Mouse (Mus musculus) embryonic facial prominence, embryonic 12.5 days (tissue): ENCODE measurements around the gene Gys1. TPM values are rescaled to one million over a fixed set of nuclear protein-coding genes. Genes with fewer than 3 reads are reported as not detected.
A peak's percentile ranks its signal among the peaks of the same experiment; 100 is the strongest.

Experiments
- ATAC-seq: fragments of 200-750 bp; cut with Nextera tagmentation; 2 replicates; pipeline ENCODE4 v1.8.0; 2017; ENCODE audit not compliant: insufficient number of reproducible peaks, insufficient read depth, low FRiP score, low TSS enrichment
- H3K27ac ChIP-seq: fragments of 300-500 bp; sonication (generic); 2 replicates; pipeline ENCODE4 v1.5.1; 2016; ENCODE audit warnings: mild to moderate bottlenecking
- H3K27me3 ChIP-seq: fragments of 300-500 bp; sonication (generic); 2 replicates; pipeline ENCODE4 v1.6.1; 2016; ENCODE audit warnings: mild to moderate bottlenecking, moderate library complexity
- H3K36me3 ChIP-seq: fragments of 300-500 bp; sonication (generic); 2 replicates; pipeline ENCODE4 v1.6.1; 2016; ENCODE audit warnings: mild to moderate bottlenecking
- H3K4me1 ChIP-seq: fragments of 300-500 bp; sonication (generic); 2 replicates; pipeline ENCODE4 v1.6.1; 2016
- H3K4me2 ChIP-seq: fragments of 300-500 bp; sonication (generic); replicated peaks from 2 replicates; pipeline ENCODE4 v1.6.1; 2016; ENCODE audit warnings: mild to moderate bottlenecking, moderate library complexity
- H3K4me3 ChIP-seq: fragments of 300-500 bp; sonication (generic); 2 replicates; pipeline ENCODE4 v1.5.1; 2016; ENCODE audit warnings: mild to moderate bottlenecking
- H3K9ac ChIP-seq: fragments of 300-500 bp; sonication (generic); 2 replicates; pipeline ENCODE4 v1.6.1; 2016; ENCODE audit warnings: mild to moderate bottlenecking, moderate library complexity
- H3K9me3 ChIP-seq: fragments of 300-500 bp; sonication (generic); 2 replicates; pipeline ENCODE4 v1.6.1; 2016; ENCODE audit warnings: mild to moderate bottlenecking, moderate library complexity
- WGBS: fragments of 180-500 bp; shearing (Covaris S2); methylation state at CpG from one replicate; pipeline ENCODE4 v1.1.7; 2016; 5-methylcytosine and 5-hydroxymethylcytosine counted together
- polyA plus RNA-seq: library from polyadenylated mRNA; unstranded; fragments of >200 nt; fragmentation: Nextera tagmentation; extraction: Ambion mirVana; gene quantifications from 2 replicates; pipeline ENCODE4 v1.2.1, GENCODE M21; 2016

The Gys1 gene
- polyA plus RNA-seq, 1 experiment from 2014 or later, result 43.2 TPM

DNA sequence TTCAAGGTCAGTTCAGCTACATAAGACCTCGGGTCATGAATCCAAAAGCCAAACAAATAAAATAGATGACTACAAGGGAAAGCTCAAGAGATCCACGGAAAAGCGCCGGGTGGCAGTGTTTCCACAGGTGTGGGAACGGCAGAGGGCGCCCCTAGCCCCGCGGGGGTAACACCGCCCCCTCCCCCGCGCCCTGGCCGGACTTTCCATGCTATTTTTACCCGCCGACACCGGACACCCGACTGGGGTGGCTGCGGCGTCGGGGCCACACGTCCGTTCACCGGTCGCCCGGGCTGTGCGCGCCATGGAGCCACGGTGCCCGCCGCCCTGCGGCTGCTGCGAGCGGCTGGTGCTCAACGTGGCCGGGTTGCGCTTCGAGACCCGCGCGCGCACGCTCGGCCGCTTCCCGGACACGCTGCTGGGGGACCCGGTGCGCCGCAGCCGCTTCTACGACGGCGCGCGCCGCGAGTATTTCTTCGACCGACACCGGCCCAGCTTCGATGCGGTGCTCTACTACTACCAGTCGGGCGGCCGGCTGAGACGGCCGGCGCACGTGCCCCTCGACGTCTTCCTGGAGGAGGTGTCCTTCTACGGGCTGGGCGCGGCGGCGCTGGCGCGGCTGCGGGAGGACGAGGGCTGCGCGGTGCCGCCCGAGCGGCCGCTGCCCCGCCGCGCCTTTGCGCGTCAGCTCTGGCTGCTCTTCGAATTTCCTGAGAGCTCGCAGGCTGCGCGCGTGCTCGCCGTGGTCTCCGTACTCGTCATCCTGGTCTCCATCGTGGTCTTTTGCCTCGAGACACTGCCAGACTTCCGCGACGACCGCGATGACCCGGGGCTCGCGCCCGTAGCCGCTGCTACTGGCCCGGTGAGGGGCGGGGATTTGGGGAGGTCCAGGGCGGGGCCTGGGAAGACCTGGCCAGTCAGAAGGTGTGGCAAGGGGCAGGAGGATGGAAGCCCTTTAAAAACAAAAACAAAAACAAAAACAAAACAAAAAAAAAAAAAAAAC lies 28.2 kb upstream of the Gys1 start:
- H3K9me3 ChIP-seq, result no peaks in the 10 kb centered on the region
- H3K4me1 ChIP-seq, result 0 out of 2 replicates have a peak, but pooled peaks cover 4% of the 10 kb centered on the region
- no peaks in the 10 kb centered on the region for H3K36me3 ChIP-seq
- peak overlapping the region; percentile 33 for H3K9ac ChIP-seq
- peak overlapping the region; percentile 40 for H3K4me3 ChIP-seq
- no peak overlapping the region for H3K27ac ChIP-seq
- peak overlapping the region; percentile 63 for H3K4me2 ChIP-seq
- WGBS, result 2% methylated on average over 113 of the region's 114 CpGs
- ATAC-seq, result no peak
- H3K27me3 ChIP-seq, result peaks cover 66% of the 10 kb centered on the region

DNA sequence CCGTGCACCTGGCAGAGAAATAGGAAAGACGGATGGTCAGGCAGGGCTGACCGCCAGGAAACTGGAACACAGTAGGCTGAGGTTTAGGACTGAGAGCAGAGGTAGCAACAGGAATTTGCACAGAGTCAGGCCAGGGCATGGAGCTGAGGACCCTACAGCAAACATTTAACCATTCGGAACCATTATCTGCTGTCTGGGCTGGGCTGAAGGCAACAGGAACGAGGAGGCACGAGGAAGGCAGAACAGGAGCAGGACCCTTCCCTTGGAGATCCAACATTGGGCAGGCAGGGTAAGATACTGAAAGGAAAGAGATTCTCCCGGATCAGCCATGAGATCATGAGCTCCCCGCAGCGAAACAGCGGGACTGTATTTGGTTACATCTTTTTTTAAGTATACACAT lies 26.8 kb upstream of the Gys1 start:
- Histone ChIP-seq H3K9me3 (no peaks in the 10 kb centered on the region), H3K36me3 (no peaks in the 10 kb centered on the region), H3K4me3 (no peak overlapping the region), H3K27me3 (peaks cover 77% of the 10 kb centered on the region), H3K4me2 (no peak overlapping the region), H3K27ac (no peak overlapping the region), H3K4me1 (0 out of 2 replicates have a peak, but pooled peaks cover 4% of the 10 kb centered on the region), H3K9ac (no peak overlapping the region)
- no peak for ATAC-seq
- 82% methylated on average over 10 of the region's 10 CpGs for WGBS

DNA sequence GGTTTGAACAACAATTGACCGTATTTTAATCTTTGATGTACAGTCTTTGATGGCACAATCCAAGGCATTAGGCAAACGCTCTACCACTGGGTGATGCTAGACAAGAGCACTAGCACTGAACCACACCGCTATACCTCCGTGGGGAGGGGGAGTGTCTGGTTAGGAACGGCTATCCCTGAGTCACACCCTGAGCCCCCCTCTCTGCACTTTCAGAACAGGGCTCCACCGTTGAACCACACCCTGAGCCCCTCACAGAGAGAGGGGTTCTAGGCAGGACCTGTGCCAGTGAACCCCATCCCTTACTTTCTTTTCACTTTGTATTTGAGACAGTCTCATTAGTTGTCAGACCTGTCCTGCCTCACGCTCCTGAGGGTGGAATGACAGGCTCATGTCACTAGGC lies 26.3 kb upstream of the Gys1 start:
- no peak for ATAC-seq
- 71% methylated on average over 7 of the region's 7 CpGs for WGBS

DNA sequence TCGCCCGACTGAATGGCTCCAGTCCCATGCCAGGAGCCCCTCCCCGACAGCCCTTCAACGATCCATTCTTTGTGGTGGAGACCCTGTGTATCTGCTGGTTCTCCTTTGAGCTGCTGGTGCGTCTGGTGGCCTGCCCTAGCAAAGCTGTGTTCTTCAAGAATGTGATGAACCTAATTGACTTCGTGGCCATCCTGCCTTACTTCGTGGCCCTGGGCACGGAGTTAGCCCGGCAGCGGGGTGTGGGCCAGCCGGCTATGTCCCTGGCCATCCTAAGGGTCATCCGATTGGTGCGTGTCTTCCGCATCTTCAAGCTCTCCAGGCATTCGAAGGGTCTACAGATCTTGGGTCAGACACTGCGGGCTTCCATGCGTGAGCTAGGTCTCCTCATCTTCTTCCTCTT lies 25.7 kb upstream of the Gys1 start:
- Histone ChIP-seq H3K9me3 (no peaks in the 10 kb centered on the region), H3K27me3 (peaks cover 88% of the 10 kb centered on the region), H3K4me3 (no peak overlapping the region), H3K27ac (no peak overlapping the region), H3K4me2 (no peak overlapping the region), H3K36me3 (no peaks in the 10 kb centered on the region), H3K9ac (no peak overlapping the region), H3K4me1 (peaks cover 15% of the 10 kb centered on the region)
- 87% methylated on average over 17 of the region's 17 CpGs for WGBS
- no peak for ATAC-seq

More for the DNA sequence above, 26.3 kb upstream of the Gys1 start:
- Histone ChIP-seq H3K36me3 (no peaks in the 10 kb centered on the region), H3K4me3 (no peak overlapping the region), H3K9ac (no peak overlapping the region), H3K9me3 (no peaks in the 10 kb centered on the region), H3K27ac (no peak overlapping the region), H3K27me3 (peaks cover 82% of the 10 kb centered on the region), H3K4me2 (no peak overlapping the region), H3K4me1 (peaks cover 9% of the 10 kb centered on the region; the same call in 1 of the 2 replicates)

DNA sequence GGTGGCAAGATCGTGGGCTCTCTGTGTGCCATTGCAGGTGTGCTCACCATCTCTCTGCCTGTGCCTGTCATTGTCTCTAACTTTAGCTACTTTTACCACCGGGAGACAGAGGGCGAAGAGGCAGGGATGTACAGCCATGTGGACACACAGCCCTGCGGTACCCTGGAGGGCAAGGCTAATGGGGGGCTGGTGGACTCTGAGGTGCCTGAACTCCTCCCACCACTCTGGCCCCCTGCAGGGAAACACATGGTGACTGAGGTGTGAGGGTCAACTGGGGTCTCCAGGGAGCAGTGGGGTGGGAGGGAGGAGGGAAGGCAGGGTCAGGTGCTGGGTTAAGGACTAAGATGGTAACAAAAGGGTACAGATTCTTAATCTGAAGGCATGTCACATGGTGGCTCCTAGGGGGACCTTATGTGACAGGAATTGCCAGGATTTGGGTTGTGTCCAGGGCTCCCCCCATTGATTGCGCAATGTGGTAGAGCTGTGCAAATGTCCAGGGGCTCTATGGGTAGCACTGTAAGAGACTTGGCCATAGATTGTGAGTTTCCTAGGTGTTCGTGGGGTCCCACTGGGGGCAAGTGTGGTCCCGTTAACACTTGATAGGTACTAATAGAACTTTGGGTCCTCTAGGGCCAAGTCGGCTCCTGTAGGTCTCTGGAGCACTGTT lies 25.0 kb upstream of the Gys1 start:
- no peaks in the 10 kb centered on the region for H3K36me3 ChIP-seq
- H3K9me3 ChIP-seq, result no peaks in the 10 kb centered on the region
- H3K27me3 ChIP-seq, result peaks cover 95% of the 10 kb centered on the region
- no peak overlapping the region for H3K4me3 ChIP-seq
- WGBS, result 87% methylated on average over 8 of the region's 8 CpGs
- ATAC-seq, result no peak
- H3K4me2 ChIP-seq, result no peak overlapping the region
- no peak overlapping the region for H3K9ac ChIP-seq
- H3K27ac ChIP-seq, result no peak overlapping the region
- peaks cover 19% of the 10 kb centered on the region for H3K4me1 ChIP-seq

DNA sequence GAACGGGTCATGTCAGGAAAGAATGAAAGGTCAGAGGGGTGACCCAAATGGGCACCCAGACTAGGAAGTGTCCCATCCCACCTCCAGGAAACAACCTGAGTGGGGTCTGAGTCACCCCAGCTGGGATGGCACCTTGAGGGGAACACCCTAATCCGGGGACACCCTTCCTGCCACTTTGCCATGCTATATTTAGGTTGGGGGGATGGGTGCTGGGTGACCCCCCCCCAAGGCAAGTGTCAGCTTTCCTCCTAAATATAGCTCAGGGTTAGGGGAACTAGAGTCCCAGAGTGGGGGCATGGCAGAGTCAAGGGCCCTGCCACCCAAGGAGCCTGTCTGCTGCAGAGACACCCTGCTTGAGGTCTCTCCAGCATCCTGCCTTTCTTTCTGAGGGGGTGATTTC lies 22.2 kb upstream of the Gys1 start:
- H3K27me3 ChIP-seq, result peaks cover 97% of the 10 kb centered on the region
- H3K4me2 ChIP-seq, result no peak overlapping the region
- no peaks in the 10 kb centered on the region for H3K9me3 ChIP-seq
- no peak overlapping the region for H3K4me3 ChIP-seq
- WGBS, result 81% methylated on average over 2 of the region's 2 CpGs
- H3K9ac ChIP-seq, result no peak overlapping the region
- H3K27ac ChIP-seq, result no peak overlapping the region
- H3K36me3 ChIP-seq, result no peaks in the 10 kb centered on the region
- H3K4me1 ChIP-seq, result peaks cover 23% of the 10 kb centered on the region
- no peak for ATAC-seq

DNA sequence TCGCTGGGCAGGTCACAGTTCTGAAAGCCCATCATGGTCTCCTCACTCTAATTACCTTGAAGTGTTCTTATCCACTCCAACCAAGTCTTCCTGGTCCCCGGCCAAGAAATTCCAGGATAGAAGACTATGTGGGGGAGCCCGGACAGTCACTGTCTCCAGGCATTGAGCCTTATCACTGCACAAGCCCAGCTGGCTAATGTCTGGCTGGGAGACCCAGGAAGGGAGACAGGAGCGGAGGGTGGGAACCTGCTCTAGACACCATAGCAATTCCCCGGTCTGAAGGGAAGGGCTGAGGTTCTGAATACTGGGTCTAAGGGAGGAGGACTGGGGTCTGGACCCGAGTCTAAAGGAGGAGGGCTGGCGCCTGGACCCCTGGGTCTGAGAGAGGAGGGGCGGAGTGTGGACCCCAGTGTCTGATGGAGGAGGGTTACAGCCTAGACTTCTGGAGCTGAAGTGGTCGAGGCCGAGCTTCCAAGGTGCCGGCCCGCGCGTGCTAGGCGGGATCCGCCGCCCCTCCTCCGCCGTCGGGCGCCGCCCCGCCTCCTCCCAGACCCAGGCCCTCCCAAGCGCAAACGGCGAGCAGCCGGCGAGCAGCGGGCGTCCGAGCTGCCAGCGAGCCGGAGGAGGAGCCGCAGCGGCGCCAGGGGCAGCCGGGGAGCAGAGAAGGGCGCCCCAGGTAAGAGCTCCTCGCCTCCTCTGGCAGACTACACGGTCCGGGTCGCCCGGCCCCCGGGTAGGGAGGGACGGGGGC lies 21.4 kb upstream of the Gys1 start, which contains the start of gene Ntf5:
Gene Ntf5, plus strand, starts transcription at position 583 of the 751 bp plus-strand sequence.
- Histone ChIP-seq H3K4me3 (peak within 1 kb of the TSS; percentile 57), H3K27me3 (peaks cover 97% of the 10 kb centered on the region), H3K4me1 (peaks cover 32% of the 10 kb centered on the region), H3K9me3 (no peaks in the 10 kb centered on the region), H3K36me3 (no peaks in the 10 kb centered on the region), H3K9ac (peak within 1 kb of the TSS; percentile 72), H3K27ac (peak within 1 kb of the TSS; percentile 77), H3K4me2 (peak within 1 kb of the TSS; percentile 91)
- ATAC-seq, result peak; percentile 23; the same call in 1 of the 2 replicates
- WGBS, result 4% methylated on average over 32 of the region's 45 CpGs

DNA sequence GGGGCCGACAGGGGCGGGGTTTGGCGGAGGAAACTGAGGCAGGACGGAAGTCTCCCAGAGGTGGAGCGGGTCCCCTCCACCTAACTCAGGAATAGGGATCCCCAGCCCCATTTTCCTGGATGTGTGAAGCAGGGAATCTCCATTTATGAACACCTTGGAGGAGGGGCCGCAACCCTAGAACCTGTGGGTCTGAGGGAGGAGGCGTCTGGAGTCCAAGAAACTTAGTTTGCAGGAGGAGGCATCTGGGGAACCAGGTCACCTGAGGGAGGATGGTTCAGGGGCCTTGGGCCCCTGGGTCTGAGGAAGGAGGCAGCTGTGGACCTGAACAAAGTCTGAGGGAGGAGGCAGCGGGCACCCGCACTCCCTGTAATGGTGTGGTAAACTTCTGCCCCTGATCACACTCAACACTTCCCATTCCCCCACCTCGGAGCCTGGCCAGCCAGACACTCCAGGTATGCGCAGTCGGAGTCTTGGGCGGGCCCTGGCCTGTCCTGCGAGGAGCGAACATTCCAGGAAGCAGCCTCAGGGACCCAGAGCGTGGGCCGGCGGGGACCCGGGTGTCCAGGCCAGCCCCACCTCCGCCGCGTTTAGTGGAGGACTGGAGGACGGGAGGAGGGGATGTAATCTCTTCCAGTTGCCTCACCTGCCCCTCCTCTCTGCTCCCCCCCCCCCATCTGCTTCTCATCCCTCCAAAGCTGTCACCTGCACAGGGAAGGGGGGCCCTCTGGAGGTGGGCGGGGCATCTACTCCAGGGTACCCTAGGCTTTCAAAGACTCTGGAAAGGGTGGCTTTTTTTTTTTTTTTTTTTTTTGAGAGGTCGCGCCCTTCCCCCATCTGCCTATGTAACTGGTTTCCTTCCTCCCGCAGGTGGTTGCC lies 20.5 kb upstream of the Gys1 start:
- peak overlapping the region; percentile 77 for H3K27ac ChIP-seq
- peaks cover 97% of the 10 kb centered on the region for H3K27me3 ChIP-seq
- H3K4me2 ChIP-seq, result peak overlapping the region; percentile 91
- H3K9me3 ChIP-seq, result no peaks in the 10 kb centered on the region
- ATAC-seq, result 0 out of 2 replicates have a peak, but pooled peaks have one; percentile 22
- peaks cover 35% of the 10 kb centered on the region for H3K4me1 ChIP-seq
- H3K36me3 ChIP-seq, result no peaks in the 10 kb centered on the region
- H3K9ac ChIP-seq, result peak overlapping the region; percentile 72
- 2% methylated on average over 26 of the region's 27 CpGs for WGBS
- H3K4me3 ChIP-seq, result peak overlapping the region; percentile 57

DNA sequence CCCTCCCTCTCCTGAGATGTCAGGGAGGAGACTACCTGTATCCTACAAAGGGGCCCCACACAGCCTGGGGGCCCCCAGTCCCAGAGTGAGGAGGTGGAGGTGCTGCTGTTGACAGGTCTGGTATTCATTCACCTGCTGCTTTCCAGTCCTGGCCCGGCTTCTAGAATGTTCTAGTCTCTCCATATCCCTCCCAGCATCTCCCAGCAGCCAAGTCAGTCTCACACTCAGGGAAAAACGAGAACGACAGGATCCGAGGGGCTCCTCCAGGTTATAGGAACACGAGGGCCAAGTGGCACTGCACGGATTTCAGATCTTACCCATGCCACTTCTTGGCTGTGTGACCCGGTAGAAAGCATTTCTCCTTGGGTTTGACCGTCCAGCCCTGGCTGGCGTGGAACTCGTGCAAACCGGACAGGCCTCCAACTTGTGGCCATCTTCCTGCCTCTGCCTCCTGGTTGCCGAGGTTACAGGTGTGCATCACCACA lies 19.9 kb upstream of the Gys1 start:
- Histone ChIP-seq H3K27me3 (peaks cover 95% of the 10 kb centered on the region), H3K4me2 (no peak overlapping the region), H3K9me3 (no peaks in the 10 kb centered on the region), H3K9ac (no peak overlapping the region), H3K27ac (no peak overlapping the region), H3K36me3 (no peaks in the 10 kb centered on the region), H3K4me1 (peaks cover 36% of the 10 kb centered on the region), H3K4me3 (peak overlapping the region; percentile 57; the same call in 1 of the 2 replicates)
- WGBS, result 44% methylated on average over 12 of the region's 12 CpGs
- no peak for ATAC-seq

DNA sequence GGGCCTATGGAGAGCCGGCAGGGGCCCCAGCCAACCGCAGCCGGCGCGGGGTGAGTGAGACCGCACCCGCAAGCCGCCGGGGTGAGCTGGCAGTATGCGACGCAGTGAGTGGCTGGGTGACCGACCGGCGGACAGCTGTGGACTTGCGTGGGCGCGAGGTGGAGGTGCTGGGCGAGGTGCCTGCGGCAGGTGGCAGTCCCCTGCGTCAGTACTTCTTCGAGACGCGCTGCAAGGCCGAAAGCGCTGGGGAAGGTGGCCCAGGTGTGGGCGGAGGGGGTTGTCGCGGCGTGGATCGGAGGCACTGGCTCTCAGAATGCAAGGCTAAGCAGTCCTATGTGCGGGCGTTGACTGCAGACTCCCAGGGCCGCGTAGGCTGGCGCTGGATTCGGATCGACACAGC lies 19.0 kb upstream of the Gys1 start:
- Histone ChIP-seq H3K36me3 (peaks cover 1% of the 10 kb centered on the region; the same call in 1 of the 2 replicates), H3K4me1 (peaks cover 45% of the 10 kb centered on the region), H3K9me3 (no peaks in the 10 kb centered on the region), H3K4me3 (peak overlapping the region; percentile 20), H3K27me3 (peaks cover 95% of the 10 kb centered on the region), H3K4me2 (peak overlapping the region; percentile 34), H3K27ac (no peak overlapping the region), H3K9ac (peak overlapping the region; percentile 27; the same call in 1 of the 2 replicates)
- ATAC-seq, result no peak
- 13% methylated on average over 37 of the region's 37 CpGs for WGBS
